ENCODE assay signal across 25 mouse cellular contexts in genomic region chr14:14518841-14519240, GRCm38 (mm10).
A peak's percentile ranks its signal among the peaks of the same experiment; 100 is the strongest.
DNase-seq lines count a peak whose midpoint lies in the region; ATAC-seq lines count a peak whose summit lies in the region.
"Had no signal": no experiment of that assay in that cellular context is flagged by ENCODE, and none has a peak within 500 bp of the region (broad histone marks: within the 10 kb centered on the region; RNA-seq: fewer than 3 reads in every experiment).

No protein-coding gene starts in this region.

- H3K36me3 ChIP-seq in midbrain, embryonic 13.5 days: no peaks in the 10 kb centered on the region
- no peaks in the 10 kb centered on the region for H3K36me3 ChIP-seq in neural tube, embryonic 15.5 days
- H3K36me3 ChIP-seq: embryonic facial prominence, embryonic 13.5 days; hindbrain, embryonic 13.5 days; limb, embryonic 13.5 days; liver, embryonic 15.5 days; neural tube, embryonic 12.5 days had no signal

- WGBS in midbrain, embryonic 13.5 days: 94% methylated on average over 2 of the region's 2 CpGs
- 88% methylated on average over 2 of the region's 2 CpGs for WGBS in neural tube, embryonic 15.5 days

- H3K27me3 ChIP-seq in midbrain, embryonic 13.5 days: no peaks in the 10 kb centered on the region
- H3K27me3 ChIP-seq in neural tube, embryonic 15.5 days (replicated peaks): no peaks in the 10 kb centered on the region
- H3K27me3 ChIP-seq: CH12.LX; embryonic facial prominence, embryonic 13.5 days; hindbrain, embryonic 13.5 days; limb, embryonic 13.5 days; liver, embryonic 15.5 days; megakaryocyte, embryonic 14.5 days; neural tube, embryonic 12.5 days had no signal

- peaks cover 6% of the 10 kb centered on the region; the same call in 1 of the 2 replicates for H3K4me1 ChIP-seq in midbrain, embryonic 13.5 days (replicated peaks)
- H3K4me1 ChIP-seq in neural tube, embryonic 15.5 days: 0 out of 2 replicates have a peak, but pooled peaks cover 3% of the 10 kb centered on the region
- H3K4me1 ChIP-seq: limb, embryonic 13.5 days; liver, embryonic 15.5 days; neural tube, embryonic 12.5 days had no signal

- no peak overlapping the region for H3K4me2 ChIP-seq in midbrain, embryonic 13.5 days (replicated peaks)
- H3K4me2 ChIP-seq in neural tube, embryonic 15.5 days: no peak overlapping the region
- H3K4me2 ChIP-seq: embryonic facial prominence, embryonic 13.5 days; heart, embryonic 11.5 days; hindbrain, embryonic 13.5 days; limb, embryonic 13.5 days; liver, embryonic 15.5 days; neural tube, embryonic 12.5 days had no signal

- H3K9ac ChIP-seq in midbrain, embryonic 13.5 days (replicated peaks): no peak overlapping the region
- no peak overlapping the region for H3K9ac ChIP-seq in neural tube, embryonic 15.5 days (replicated peaks)
- H3K9ac ChIP-seq: embryonic facial prominence, embryonic 13.5 days; hindbrain, embryonic 13.5 days; limb, embryonic 13.5 days; liver, embryonic 15.5 days; neural tube, embryonic 12.5 days had no signal

- ATAC-seq in midbrain, embryonic 13.5 days: no peak
- ATAC-seq in neural tube, embryonic 15.5 days (ENCODE audit: low FRiP score): no peak
- ATAC-seq: forebrain, embryonic 14.5 days had no signal

- no peak overlapping the region for H3K4me3 ChIP-seq in midbrain, embryonic 13.5 days (replicated peaks)
- H3K4me3 ChIP-seq in neural tube, embryonic 15.5 days (replicated peaks): no peak overlapping the region
- H3K4me3 ChIP-seq: embryonic facial prominence, embryonic 13.5 days; hindbrain, embryonic 13.5 days; left cerebral cortex, adult 2 months; limb, embryonic 13.5 days; liver, embryonic 15.5 days; megakaryocyte, embryonic 14.5 days; neural tube, embryonic 12.5 days had no signal

- DNase-seq in urinary bladder, postnatal 14 days (ENCODE audit: low spot score): peak; percentile 39
- no peak for DNase-seq in urinary bladder, adult 2 months (ENCODE audit: low spot score)
- DNase-seq in adrenal gland, adult 8-10 months: peak; percentile 21
- DNase-seq in fibroblast of lung, adult 2 months (ENCODE audit: low read depth): peak; percentile 45
- no peak for DNase-seq in spleen, postnatal 4 days (ENCODE audit: low spot score in 2 of 2)
- DNase-seq: cerebellum, adult 18-20 months; gastrocnemius, postnatal 25 days; heart, postnatal 14 days; kidney, adult 11 months; kidney, postnatal 10 days; lung, postnatal 14 days; right cerebral cortex, postnatal 4 days; thymus, postnatal 4 days had no signal

- H3K9me3 ChIP-seq in midbrain, embryonic 13.5 days: no peaks in the 10 kb centered on the region
- no peaks in the 10 kb centered on the region for H3K9me3 ChIP-seq in neural tube, embryonic 15.5 days (replicated peaks)
- H3K9me3 ChIP-seq: embryonic facial prominence, embryonic 13.5 days; hindbrain, embryonic 13.5 days; limb, embryonic 13.5 days; liver, embryonic 15.5 days; megakaryocyte, embryonic 14.5 days; neural tube, embryonic 12.5 days had no signal

- H3K27ac ChIP-seq in midbrain, embryonic 13.5 days: no peak overlapping the region
- no peak overlapping the region for H3K27ac ChIP-seq in neural tube, embryonic 15.5 days (replicated peaks)
- H3K27ac ChIP-seq: embryonic facial prominence, embryonic 13.5 days; hindbrain, embryonic 13.5 days; left cerebral cortex, adult 2 months; limb, embryonic 13.5 days; liver, embryonic 15.5 days; neural tube, embryonic 12.5 days had no signal

Comparison
In these comparisons a context has a peak if more than half of its experiments do, and no peak if none do; other contexts are left out.
1. DNase-seq: peak in urinary bladder, postnatal 14 days (single experiment), adrenal gland, adult 8-10 months (single experiment) and fibroblast of lung, adult 2 months (single experiment); none in urinary bladder, adult 2 months (single experiment) and spleen, postnatal 4 days (0 of 2).